Mouse (Mus musculus) myocyte (in vitro differentiated cells): Measurements from ENCODE around the gene Tff2. TPM values are rescaled to one million over a fixed set of nuclear protein-coding genes. Genes with fewer than 3 reads are reported as not detected.

Source experiments
- H3K27me3 ChIP-seq: one replicate; pipeline ENCODE4 v1.6.1; 2011; ENCODE audit not compliant: control insufficient read depth, insufficient read depth, insufficient read length
- H3K36me3 ChIP-seq: one replicate; pipeline ENCODE4 v1.6.1; 2011; ENCODE audit not compliant: control insufficient read depth, insufficient read depth
- H3K4me2 ChIP-seq: one replicate; pipeline ENCODE4 v1.6.1; 2011; ENCODE audit warnings: low read depth, control low read depth
- H3K4me3 ChIP-seq: one replicate; pipeline ENCODE4 v1.5.1; 2011; ENCODE audit warnings: mild to moderate bottlenecking, control low read depth, moderate library complexity
- H3K79me2 ChIP-seq: one replicate; pipeline ENCODE4 v1.6.1; 2011; ENCODE audit not compliant: control insufficient read depth, insufficient read depth
- H3ac ChIP-seq: one replicate; pipeline ENCODE4 v1.6.1; 2011; ENCODE audit not compliant: control insufficient read depth, insufficient read length
- CEBPB ChIP-seq: IDR thresholded peaks from 2 replicates; pipeline ENCODE4 v1.6.1; 2011; ENCODE audit warnings: mild to moderate bottlenecking, moderate library complexity; ENCODE audit not compliant: poor library complexity, insufficient read depth, severe bottlenecking
- E2F4 ChIP-seq: IDR thresholded peaks from one replicate; pipeline ENCODE4 v1.6.1; 2011; ENCODE audit warnings: mild to moderate bottlenecking, control low read depth, moderate library complexity; ENCODE audit not compliant: insufficient read depth
- MAX ChIP-seq: IDR thresholded peaks from one replicate; pipeline ENCODE4 v1.6.1; 2011; ENCODE audit warnings: low read depth, mild to moderate bottlenecking, control low read depth
- MYOD1 ChIP-seq, 3 experiments: IDR thresholded peaks; one replicate each; pipeline ENCODE4 v1.6.1; 2011; ENCODE audit warnings: control low read depth in 2 of 3, low read depth in 2 of 3, mild to moderate bottlenecking in 2 of 3, moderate library complexity in 1 of 3; ENCODE audit not compliant: insufficient read length in 2 of 3, control insufficient read depth in 1 of 3
- MYOG ChIP-seq, 3 experiments: IDR thresholded peaks; one replicate each; pipeline ENCODE4 v1.6.1; 2011; ENCODE audit warnings: control low read depth in 2 of 3, low read depth in 2 of 3, mild to moderate bottlenecking in 2 of 3; ENCODE audit not compliant: insufficient read length in 2 of 3, control insufficient read depth in 1 of 3, insufficient read depth in 1 of 3
- POLR2A ChIP-seq: IDR thresholded peaks from one replicate; pipeline ENCODE4 v1.6.1; 2011; ENCODE audit warnings: low read depth, mild to moderate bottlenecking, control low read depth, moderate library complexity; ENCODE audit not compliant: insufficient read length
- POLR2AphosphoS2 ChIP-seq: IDR thresholded peaks from one replicate; pipeline ENCODE4 v1.6.1; 2011; ENCODE audit warnings: low read depth, control low read depth; ENCODE audit not compliant: insufficient read length
- REST ChIP-seq: IDR thresholded peaks from one replicate; pipeline ENCODE4 v1.6.1; 2011; ENCODE audit warnings: mild to moderate bottlenecking, control low read depth, moderate library complexity; ENCODE audit not compliant: insufficient read depth, insufficient read length
- SRF ChIP-seq: IDR thresholded peaks from one replicate; pipeline ENCODE4 v1.6.1; 2011; ENCODE audit warnings: low read depth; ENCODE audit not compliant: control insufficient read depth, insufficient read length
- TCF12 ChIP-seq: IDR thresholded peaks from one replicate; pipeline ENCODE4 v1.6.1; 2011; ENCODE audit warnings: mild to moderate bottlenecking, control low read depth; ENCODE audit not compliant: poor library complexity, insufficient read depth, severe bottlenecking
- TCF3 ChIP-seq: IDR thresholded peaks from one replicate; pipeline ENCODE4 v1.6.1; 2011; ENCODE audit warnings: low read depth, control low read depth; ENCODE audit not compliant: insufficient read length
- USF1 ChIP-seq: IDR thresholded peaks from one replicate; pipeline ENCODE4 v1.6.1; 2011; ENCODE audit warnings: low read depth, mild to moderate bottlenecking, control low read depth, moderate library complexity
- polyA plus RNA-seq: library from polyadenylated mRNA; unstranded; fragments of >200 nt; fragmentation: generic; extraction: Trizol; gene quantifications from one replicate; pipeline ENCODE4 v1.2.1, GENCODE M21; 2012; ENCODE audit warnings: missing spikeins

Gene Tff2
- polyA plus RNA-seq, 1 experiment = not detected

- Histone ChIP-seq H3K27me3 (no peaks in the 10 kb centered on the region), H3K4me2 (no peak within 1 kb of the TSS), H3K36me3 (no peaks in the 10 kb centered on the region), H3K79me2 (no peaks in the 10 kb centered on the region), H3K4me3 (no peak within 1 kb of the TSS), H3ac (no peak within 1 kb of the TSS)
- TF ChIP-seq POLR2A (no peak), TCF12 (no peak), POLR2AphosphoS2 (no peak), TCF3 (no peak), SRF (no peak), USF1 (no peak), MAX (no peak), CEBPB (no peak), E2F4 (no peak), MYOG (IDR thresholded peaks at IDR 0.05; ENCODE audit: control insufficient read depth in 1 of 3, insufficient read depth in 1 of 3, insufficient read length in 2 of 3, low read depth in 2 of 3) (no peak), MYOD1 (IDR thresholded peaks at IDR 0.05; ENCODE audit: control insufficient read depth in 1 of 3, insufficient read length in 2 of 3, low read depth in 2 of 3) (no peak), REST (no peak)
Measured at GRCm38 (mm10) chr17:31165127-31165526, 21.0 kb upstream of the Tff2 start, which contains the start of gene Tff1. TSS of gene Tff1 (minus strand) at chr17:31165277.

DNA sequence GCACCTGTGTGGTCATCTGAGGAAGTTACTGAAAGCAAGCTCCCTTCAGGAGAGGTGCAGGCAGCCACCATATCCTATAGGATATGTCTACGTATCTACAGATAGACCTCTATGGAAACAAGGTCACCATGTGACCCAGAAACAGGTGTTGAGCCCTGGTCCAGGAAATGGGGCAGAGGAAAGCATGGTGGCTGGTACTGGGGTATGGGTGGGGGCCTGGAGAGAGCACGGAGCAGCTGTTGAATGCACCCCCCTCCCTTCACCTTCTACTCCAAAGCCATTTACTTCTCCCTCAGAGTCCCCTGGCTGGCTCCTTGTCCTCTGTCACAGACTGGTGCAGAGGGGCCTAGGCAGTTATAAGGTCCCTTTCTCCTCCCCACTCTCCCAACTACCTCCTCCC, 19.7 kb upstream of the Tff2 start:
- Histone ChIP-seq H3K36me3 (no peaks in the 10 kb centered on the region), H3ac (no peak overlapping the region), H3K79me2 (no peaks in the 10 kb centered on the region), H3K27me3 (no peaks in the 10 kb centered on the region), H3K4me2 (no peak overlapping the region), H3K4me3 (no peak overlapping the region)
- TF ChIP-seq MYOG (IDR thresholded peaks at IDR 0.05; ENCODE audit: control insufficient read depth in 1 of 3, insufficient read depth in 1 of 3, insufficient read length in 2 of 3, low read depth in 2 of 3) (no peak), E2F4 (no peak), REST (no peak), TCF3 (no peak), SRF (no peak), CEBPB (no peak), POLR2AphosphoS2 (no peak), MAX (no peak), POLR2A (no peak), MYOD1 (IDR thresholded peaks at IDR 0.05; ENCODE audit: control insufficient read depth in 1 of 3, insufficient read length in 2 of 3, low read depth in 2 of 3) (no peak), USF1 (no peak), TCF12 (no peak)

- Histone ChIP-seq H3K36me3 (no peaks in the 10 kb centered on the region), H3ac (no peak overlapping the region), H3K27me3 (no peaks in the 10 kb centered on the region), H3K4me3 (no peak overlapping the region), H3K79me2 (no peaks in the 10 kb centered on the region), H3K4me2 (no peak overlapping the region)
- TF ChIP-seq REST (no peak), POLR2AphosphoS2 (no peak), SRF (no peak), USF1 (no peak), TCF12 (no peak), E2F4 (no peak), MYOD1 (IDR thresholded peaks at IDR 0.05; ENCODE audit: control insufficient read depth in 1 of 3, insufficient read length in 2 of 3, low read depth in 2 of 3) (no peak), CEBPB (no peak), POLR2A (no peak)
Measured at GRCm38 (mm10) chr17:31162607-31163006, 18.5 kb upstream of the Tff2 start.

GRCm38 (mm10) chr17:31160291-31160690, 16.2 kb upstream of the Tff2 start:
- no peak overlapping the region for H3K4me3 ChIP-seq
- H3ac ChIP-seq = no peak overlapping the region
- no peaks in the 10 kb centered on the region for H3K79me2 ChIP-seq
- TF ChIP-seq E2F4 (no peak), MYOD1 (IDR thresholded peaks at IDR 0.05; ENCODE audit: control insufficient read depth in 1 of 3, insufficient read length in 2 of 3, low read depth in 2 of 3) (no peak), POLR2A (no peak), MYOG (IDR thresholded peaks at IDR 0.05; ENCODE audit: control insufficient read depth in 1 of 3, insufficient read depth in 1 of 3, insufficient read length in 2 of 3, low read depth in 2 of 3) (no peak), CEBPB (no peak), TCF3 (no peak), POLR2AphosphoS2 (no peak), USF1 (no peak), SRF (no peak), TCF12 (no peak), REST (no peak), MAX (no peak)
- no peaks in the 10 kb centered on the region for H3K36me3 ChIP-seq
- H3K4me2 ChIP-seq = no peak overlapping the region
- no peaks in the 10 kb centered on the region for H3K27me3 ChIP-seq

DNA sequence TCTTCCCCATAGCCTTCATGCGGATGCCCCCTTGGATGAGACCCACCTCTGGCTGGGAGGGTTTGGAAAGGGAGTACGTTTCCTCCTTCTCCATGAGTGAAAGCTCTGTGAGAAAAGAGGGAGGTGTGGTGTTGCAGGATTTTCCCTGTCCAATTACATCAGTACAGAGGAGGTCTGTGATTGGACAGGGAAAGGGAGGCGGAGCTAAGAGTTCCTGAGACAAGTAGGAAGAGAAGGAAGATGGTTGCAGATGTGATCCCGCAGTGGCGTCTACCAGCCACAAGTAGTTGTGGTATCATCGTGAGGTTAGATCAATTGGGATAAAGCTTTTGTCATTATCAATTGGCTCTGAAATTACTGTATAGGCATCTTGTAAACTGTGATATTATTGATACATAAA, 13.8 kb upstream of the Tff2 start:
- Histone ChIP-seq H3ac (no peak overlapping the region), H3K36me3 (no peaks in the 10 kb centered on the region), H3K4me2 (no peak overlapping the region), H3K4me3 (no peak overlapping the region), H3K79me2 (no peaks in the 10 kb centered on the region), H3K27me3 (no peaks in the 10 kb centered on the region)
- TF ChIP-seq CEBPB (no peak), POLR2AphosphoS2 (no peak), MAX (no peak), E2F4 (no peak)
